In genomic region chr9:117922992-117923391, GRCm38 (mm10) we compare ENCODE assay signal across 20 mouse cellular contexts.
DNase-seq lines count a peak whose midpoint lies in the region; ATAC-seq and TF ChIP-seq lines count a peak whose summit lies in the region.
"Had no signal": no experiment of that assay in that cellular context is flagged by ENCODE, and none has a peak within 500 bp of the region (broad histone marks: within the 10 kb centered on the region; RNA-seq: fewer than 3 reads in every experiment).

No protein-coding gene starts in this region.

- no peaks in the 10 kb centered on the region for H3K27me3 ChIP-seq in heart, embryonic 14.5 days (ENCODE audit: control insufficient read depth, insufficient read depth, low read length)
- no peaks in the 10 kb centered on the region for H3K27me3 ChIP-seq in liver, embryonic 12.5 days (replicated peaks)
- no peaks in the 10 kb centered on the region for H3K27me3 ChIP-seq in liver, postnatal 0 days (ENCODE audit: insufficient read depth, low read length)
- H3K27me3 ChIP-seq in liver, embryonic 13.5 days, result no peaks in the 10 kb centered on the region
- H3K27me3 ChIP-seq: neural tube, embryonic 15.5 days; stomach, embryonic 15.5 days had no signal

- H3K4me3 ChIP-seq in heart, embryonic 14.5 days (ENCODE audit: control insufficient read depth in 1 of 2, insufficient read depth in 1 of 2, low read depth in 1 of 2, low read length in 2 of 2), result no peak overlapping the region
- no peak overlapping the region for H3K4me3 ChIP-seq in liver, embryonic 12.5 days
- H3K4me3 ChIP-seq in liver, postnatal 0 days (ENCODE audit: low read depth, low read length), result no peak overlapping the region
- no peak overlapping the region for H3K4me3 ChIP-seq in liver, embryonic 13.5 days (replicated peaks)
- H3K4me3 ChIP-seq: neural tube, embryonic 15.5 days; stomach, embryonic 15.5 days had no signal

- DNase-seq in heart, adult 8-10 months (ENCODE audit: low spot score), result no peak
- DNase-seq in liver, postnatal 0 days, result no peak
- peak; percentile 6 for DNase-seq in c-Kit-positive CD71-negative TER-119-negative erythroid progenitor cells, embryonic 14.5 days (ENCODE audit: low read depth)
- DNase-seq in liver, embryonic 13.5 days, result no peak
- DNase-seq in left cerebral cortex, adult 9 months (ENCODE audit: low spot score in 2 of 2), result no peak
- DNase-seq in embryo, embryonic 10 days (ENCODE audit: low spot score), result no peak
- DNase-seq: adrenal gland, postnatal 10 days; cerebellum, adult 9-11 months; forebrain, postnatal 0 days; kidney, adult 2 months; kidney, postnatal 10 days; right cerebral cortex, postnatal 25 days; thymus, adult 2 months had no signal

- no peak for TF ChIP-seq EP300 in liver, postnatal 0 days (IDR thresholded peaks at IDR 0.05; ENCODE audit: low read depth)

- no peaks in the 10 kb centered on the region for H3K36me3 ChIP-seq in heart, embryonic 14.5 days (ENCODE audit: control insufficient read depth, insufficient read depth, low read length)
- H3K36me3 ChIP-seq in liver, embryonic 12.5 days, result no peaks in the 10 kb centered on the region
- no peaks in the 10 kb centered on the region for H3K36me3 ChIP-seq in liver, postnatal 0 days (replicated peaks; ENCODE audit: insufficient read depth, low read length)
- no peaks in the 10 kb centered on the region for H3K36me3 ChIP-seq in liver, embryonic 13.5 days
- H3K36me3 ChIP-seq: neural tube, embryonic 15.5 days; stomach, embryonic 15.5 days had no signal

- 5% methylated on average over 4 of the region's 4 CpGs for WGBS in heart, embryonic 14.5 days
- 6% methylated on average over 4 of the region's 4 CpGs for WGBS in liver, embryonic 12.5 days (ENCODE audit: insufficient replicate concordance)
- 13% methylated on average over 4 of the region's 4 CpGs for WGBS in liver, postnatal 0 days (ENCODE audit: insufficient replicate concordance)
- WGBS in liver, embryonic 13.5 days (ENCODE audit: insufficient replicate concordance), result 9% methylated on average over 4 of the region's 4 CpGs

- H3K9ac ChIP-seq in heart, embryonic 14.5 days (ENCODE audit: low read length), result no peak overlapping the region
- no peak overlapping the region for H3K9ac ChIP-seq in liver, embryonic 12.5 days
- no peak overlapping the region for H3K9ac ChIP-seq in liver, postnatal 0 days (replicated peaks)
- H3K9ac ChIP-seq in liver, embryonic 13.5 days, result no peak overlapping the region
- H3K9ac ChIP-seq: forebrain, postnatal 0 days; neural tube, embryonic 15.5 days; stomach, embryonic 15.5 days had no signal

- no peak overlapping the region for H3K27ac ChIP-seq in heart, embryonic 14.5 days (replicated peaks in 1 of 2; ENCODE audit: control insufficient read depth in 1 of 2, insufficient read depth in 1 of 2, low read depth in 2 of 2, low read length in 2 of 2)
- no peak overlapping the region for H3K27ac ChIP-seq in liver, embryonic 12.5 days
- H3K27ac ChIP-seq in liver, postnatal 0 days (ENCODE audit: low read depth), result no peak overlapping the region
- no peak overlapping the region for H3K27ac ChIP-seq in liver, embryonic 13.5 days
- H3K27ac ChIP-seq: neural tube, embryonic 15.5 days; stomach, embryonic 15.5 days had no signal

- peaks cover 5% of the 10 kb centered on the region in 2 experiments; a peak in 3 of 4 replicates for H3K4me1 ChIP-seq in heart, embryonic 14.5 days (ENCODE audit: control insufficient read depth in 2 of 2, insufficient read depth in 2 of 2, low read length in 2 of 2)
- 0 out of 2 replicates have a peak, but pooled peaks cover 4% of the 10 kb centered on the region for H3K4me1 ChIP-seq in liver, embryonic 12.5 days
- H3K4me1 ChIP-seq in liver, postnatal 0 days (ENCODE audit: insufficient read depth), result no peaks in the 10 kb centered on the region
- H3K4me1 ChIP-seq in liver, embryonic 13.5 days (replicated peaks), result peaks cover 7% of the 10 kb centered on the region; the same call in 1 of the 2 replicates
- H3K4me1 ChIP-seq: neural tube, embryonic 15.5 days; stomach, embryonic 15.5 days had no signal

- peak overlapping the region; percentile 41 for H3K4me2 ChIP-seq in heart, embryonic 14.5 days (ENCODE audit: low read length)
- H3K4me2 ChIP-seq in liver, embryonic 12.5 days, result peak overlapping the region; percentile 10; the same call in 1 of the 2 replicates
- H3K4me2 ChIP-seq in liver, postnatal 0 days (ENCODE audit: low read depth, low read length), result no peak overlapping the region
- 0 out of 2 replicates have a peak overlapping the region, but pooled peaks have one; percentile 8 for H3K4me2 ChIP-seq in liver, embryonic 13.5 days
- H3K4me2 ChIP-seq: neural tube, embryonic 15.5 days; stomach, embryonic 15.5 days had no signal

- no peak for TF ChIP-seq CTCF in liver, postnatal 0 days (IDR thresholded peaks at IDR 0.05; ENCODE audit: low read depth)

- no peak for ATAC-seq in heart, embryonic 14.5 days (ENCODE audit: insufficient number of reproducible peaks, insufficient read depth, low FRiP score, low read depth)
- peak; percentile 49 for ATAC-seq in liver, embryonic 12.5 days
- ATAC-seq in liver, postnatal 0 days, result no peak
- ATAC-seq in liver, embryonic 13.5 days (ENCODE audit: low read depth), result 0 out of 2 replicates have a peak, but pooled peaks have one; percentile 48
- ATAC-seq: activated CD4-positive, CD25-positive, alpha-beta regulatory T cell, adult 4 months; forebrain, postnatal 0 days; lung, postnatal 0 days; midbrain, embryonic 16.5 days had no signal

- no peaks in the 10 kb centered on the region for H3K9me3 ChIP-seq in heart, embryonic 14.5 days (ENCODE audit: control insufficient read depth, low read length)
- no peaks in the 10 kb centered on the region for H3K9me3 ChIP-seq in liver, embryonic 12.5 days (replicated peaks)
- no peaks in the 10 kb centered on the region; the same call in 1 of the 2 replicates for H3K9me3 ChIP-seq in liver, postnatal 0 days (ENCODE audit: low read length)
- H3K9me3 ChIP-seq in liver, embryonic 13.5 days (replicated peaks), result no peaks in the 10 kb centered on the region
- H3K9me3 ChIP-seq: neural tube, embryonic 15.5 days; stomach, embryonic 15.5 days had no signal

Comparison
In these comparisons a context has a peak if more than half of its experiments do, and no peak if none do; other contexts are left out.
1. ATAC-seq: peak in liver, embryonic 12.5 days (single experiment) and liver, embryonic 13.5 days (single experiment); none in heart, embryonic 14.5 days (single experiment) and liver, postnatal 0 days (single experiment).